Mouse (Mus musculus) layer of hippocampus, adult 9-11 months (tissue): Measurements from ENCODE around the gene Hmx1.

Experiments
- DNase-seq: peaks from one replicate; pipeline ENCODE4 v3.0.0; 2022

The Hmx1 gene

GRCm38 (mm10) chr5:35398310-35398910, 9.5 kb downstream of the Hmx1 start:
- no peak for DNase-seq

- DNase-seq = no peak
These were observed 10.2 kb downstream of the Hmx1 start for GRCm38 (mm10) chr5:35399061-35399460.

GRCm38 (mm10) chr5:35399704-35400320, 10.9 kb downstream of the Hmx1 start:
- DNase-seq = no peak

- no peak for DNase-seq
These were observed 12.3 kb downstream of the Hmx1 start for GRCm38 (mm10) chr5:35401240-35401639.

GRCm38 (mm10) chr5:35407411-35407930, 18.6 kb downstream of the Hmx1 start:
- no peak for DNase-seq

GRCm38 (mm10) chr5:35411028-35411427, 22.1 kb downstream of the Hmx1 start:
- DNase-seq = no peak

GRCm38 (mm10) chr5:35412833-35413232, 23.9 kb downstream of the Hmx1 start:
- DNase-seq = no peak

GRCm38 (mm10) chr5:35417707-35418106, 28.8 kb downstream of the Hmx1 start:
- no peak for DNase-seq

GRCm38 (mm10) chr5:35421622-35422021, 32.7 kb downstream of the Hmx1 start:
- DNase-seq = no peak

GRCm38 (mm10) chr5:35425218-35425617, 36.3 kb downstream of the Hmx1 start:
- DNase-seq = no peak

GRCm38 (mm10) chr5:35427901-35428300, 39.0 kb downstream of the Hmx1 start:
- no peak for DNase-seq

- no peak for DNase-seq
These were observed 39.5 kb downstream of the Hmx1 start for GRCm38 (mm10) chr5:35428421-35428820.

- DNase-seq = no peak
These were observed 43.2 kb downstream of the Hmx1 start for GRCm38 (mm10) chr5:35432098-35432497.

GRCm38 (mm10) chr5:35434038-35434437, 45.1 kb downstream of the Hmx1 start:
- no peak for DNase-seq

GRCm38 (mm10) chr5:35434703-35435102, 45.8 kb downstream of the Hmx1 start:
- no peak for DNase-seq

GRCm38 (mm10) chr5:35438805-35439204, 49.9 kb downstream of the Hmx1 start:
- no peak for DNase-seq

- DNase-seq = no peak
These were observed 51.6 kb downstream of the Hmx1 start for GRCm38 (mm10) chr5:35440459-35440858.

GRCm38 (mm10) chr5:35441411-35441810, 52.5 kb downstream of the Hmx1 start:
- DNase-seq = no peak

GRCm38 (mm10) chr5:35444731-35445130, 55.8 kb downstream of the Hmx1 start:
- no peak for DNase-seq

- DNase-seq = peak; percentile 59
These were observed 58.9 kb downstream of the Hmx1 start for GRCm38 (mm10) chr5:35447656-35448443.
